Mouse (Mus musculus) stomach, embryonic 15.5 days (tissue): Measurements from ENCODE around the gene Angptl4. TPM values are rescaled to one million over a fixed set of nuclear protein-coding genes. Genes with fewer than 3 reads are reported as not detected.
A peak's percentile ranks its signal among the peaks of the same experiment; 100 is the strongest.

Source experiments
- ATAC-seq: fragments of 200-750 bp; cut with Nextera tagmentation; 2 replicates; pipeline ENCODE4 v1.8.0; 2017; ENCODE audit warnings: low read depth, moderate number of reproducible peaks, moderate TSS enrichment; ENCODE audit not compliant: insufficient read depth, low FRiP score
- H3K27ac ChIP-seq: fragments of 300-500 bp; sonication (generic); 2 replicates; pipeline ENCODE4 v1.5.1; 2015; ENCODE audit warnings: mild to moderate bottlenecking, inconsistent platforms
- H3K27me3 ChIP-seq: fragments of 300-500 bp; sonication (generic); replicated peaks from 2 replicates; pipeline ENCODE4 v1.6.1; 2015; ENCODE audit warnings: inconsistent platforms
- H3K36me3 ChIP-seq: fragments of 300-500 bp; sonication (generic); 2 replicates; pipeline ENCODE4 v1.6.1; 2015; ENCODE audit warnings: inconsistent platforms
- H3K4me1 ChIP-seq: fragments of 300-500 bp; sonication (generic); 2 replicates; pipeline ENCODE4 v1.6.1; 2015; ENCODE audit warnings: inconsistent platforms
- H3K4me2 ChIP-seq: fragments of 300-500 bp; sonication (generic); 2 replicates; pipeline ENCODE4 v1.6.1; 2015; ENCODE audit warnings: mild to moderate bottlenecking, inconsistent platforms
- H3K4me3 ChIP-seq: fragments of 300-500 bp; sonication (generic); replicated peaks from 2 replicates; pipeline ENCODE4 v1.5.1; 2015; ENCODE audit warnings: inconsistent platforms
- H3K9ac ChIP-seq: fragments of 300-500 bp; sonication (generic); 2 replicates; pipeline ENCODE4 v1.6.1; 2015; ENCODE audit warnings: inconsistent platforms
- H3K9me3 ChIP-seq: fragments of 300-500 bp; sonication (generic); 2 replicates; pipeline ENCODE4 v1.6.1; 2016; ENCODE audit warnings: inconsistent platforms
- WGBS: fragments of 180-500 bp; shearing (Covaris S2); methylation state at CpG from one replicate; pipeline ENCODE4 v1.1.7; 2015; 5-methylcytosine and 5-hydroxymethylcytosine counted together
- polyA plus RNA-seq: library from polyadenylated mRNA; unstranded; fragments of >200 nt; fragmentation: Nextera tagmentation; extraction: Ambion mirVana; gene quantifications from 2 replicates; pipeline ENCODE4 v1.2.1, GENCODE M21; 2015

The Angptl4 gene
- polyA plus RNA-seq, 1 experiment from 2014 or later = 22.6 TPM

DNA sequence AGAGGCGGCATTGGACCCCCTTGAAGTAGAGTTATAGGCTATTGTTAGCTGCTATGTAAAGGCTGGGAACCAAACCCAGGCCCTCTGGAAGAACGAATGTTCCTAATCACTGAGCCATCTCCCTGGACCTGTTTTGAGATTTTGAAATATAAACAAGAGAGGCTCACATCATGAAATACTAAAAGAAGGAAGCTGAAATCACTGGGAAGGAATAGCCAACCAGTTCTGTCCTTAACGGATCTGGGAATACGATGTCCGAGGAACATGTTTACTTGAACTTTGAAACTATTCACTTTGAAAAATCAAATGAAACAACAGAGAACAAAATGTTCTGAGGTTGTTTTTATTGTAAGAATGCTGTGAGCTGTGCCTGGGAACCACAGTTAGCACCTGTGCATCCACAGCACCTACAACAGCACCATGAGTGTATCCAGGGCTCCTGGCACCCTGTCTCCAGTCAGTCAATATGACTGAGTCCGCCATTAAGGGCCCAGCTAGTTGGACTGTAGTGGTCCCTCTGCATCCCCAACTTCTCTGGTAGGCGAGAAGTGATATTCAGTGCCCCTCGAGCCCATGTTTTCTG is 7.0 kb downstream of the Angptl4 start:
- Histone ChIP-seq H3K4me1 (peaks cover 14% of the 10 kb centered on the region), H3K9me3 (no peaks in the 10 kb centered on the region), H3K9ac (no peak overlapping the region), H3K36me3 (0 out of 2 replicates have a peak, but pooled peaks cover 3% of the 10 kb centered on the region), H3K4me3 (no peak overlapping the region), H3K27ac (no peak overlapping the region), H3K4me2 (no peak overlapping the region), H3K27me3 (no peaks in the 10 kb centered on the region)
- ATAC-seq = no peak
- WGBS = 89% methylated on average over 8 of the region's 8 CpGs

DNA sequence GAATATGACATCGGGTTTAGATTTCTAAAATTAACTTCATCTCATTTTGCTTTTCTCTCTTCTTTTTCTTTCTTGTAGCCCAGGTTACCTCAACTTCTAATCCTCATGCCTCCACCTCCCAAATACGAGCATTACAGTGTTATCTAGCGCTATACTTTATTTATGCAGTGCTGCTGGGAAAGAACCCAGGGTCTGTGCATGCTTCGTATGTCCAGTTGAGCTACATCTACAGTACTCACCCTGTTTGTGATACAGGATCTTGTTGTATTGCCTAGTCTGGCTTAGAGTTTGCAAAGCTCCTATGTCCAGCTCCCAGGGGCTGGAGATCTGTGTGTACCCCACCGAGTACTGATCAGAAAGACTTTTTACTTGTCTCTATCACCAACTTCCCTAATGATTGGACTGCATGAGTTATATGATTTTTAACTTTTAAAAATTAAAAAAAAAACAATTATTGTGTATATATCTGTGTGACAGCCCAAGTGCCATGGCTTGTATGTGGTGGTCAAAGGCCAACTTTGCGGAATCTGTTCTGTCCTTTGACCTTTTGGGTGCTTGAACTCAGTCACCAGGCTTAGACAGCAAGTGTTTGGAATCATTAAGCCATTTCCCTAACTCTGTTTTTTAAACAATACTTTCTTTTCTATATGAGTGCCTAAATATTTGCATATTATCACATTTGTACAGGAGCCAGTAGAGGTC is 7.6 kb downstream of the Angptl4 start:
- Histone ChIP-seq H3K36me3 (0 out of 2 replicates have a peak, but pooled peaks cover 3% of the 10 kb centered on the region), H3K9ac (no peak overlapping the region), H3K4me3 (no peak overlapping the region), H3K4me2 (no peak overlapping the region), H3K27me3 (no peaks in the 10 kb centered on the region), H3K4me1 (peaks cover 9% of the 10 kb centered on the region), H3K27ac (no peak overlapping the region), H3K9me3 (no peaks in the 10 kb centered on the region)
- ATAC-seq = no peak
- WGBS = 86% methylated on average over 6 of the region's 6 CpGs

DNA sequence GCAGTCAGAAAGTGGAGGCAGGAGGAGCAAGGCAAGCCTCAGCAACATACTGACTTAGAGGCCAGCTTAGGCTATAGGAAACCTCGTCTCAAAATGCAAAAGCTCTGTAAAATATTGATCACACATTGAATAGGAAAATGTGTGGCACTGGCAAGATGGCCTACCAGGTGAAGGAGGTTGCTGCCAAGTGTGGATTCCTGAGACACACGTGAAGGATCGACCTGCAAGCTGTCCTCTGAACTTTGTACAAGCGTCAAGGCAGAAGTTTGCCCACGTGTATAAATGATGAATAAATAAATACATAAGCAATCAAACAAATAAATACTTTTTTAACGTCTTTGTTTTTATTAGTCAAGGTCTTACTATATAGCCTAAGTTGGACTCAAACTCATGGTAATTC is 8.2 kb downstream of the Angptl4 start:
- Histone ChIP-seq H3K27me3 (no peaks in the 10 kb centered on the region), H3K4me1 (peaks cover 3% of the 10 kb centered on the region), H3K4me3 (no peak overlapping the region), H3K27ac (no peak overlapping the region), H3K4me2 (no peak overlapping the region), H3K36me3 (0 out of 2 replicates have a peak, but pooled peaks cover 3% of the 10 kb centered on the region), H3K9ac (no peak overlapping the region), H3K9me3 (no peaks in the 10 kb centered on the region)
- no peak for ATAC-seq
- 79% methylated on average over 6 of the region's 6 CpGs for WGBS

- H3K27ac ChIP-seq = no peak overlapping the region
- ATAC-seq = no peak
Measured at GRCm38 (mm10) chr17:33771617-33772016, 10.0 kb downstream of the Angptl4 start.

DNA sequence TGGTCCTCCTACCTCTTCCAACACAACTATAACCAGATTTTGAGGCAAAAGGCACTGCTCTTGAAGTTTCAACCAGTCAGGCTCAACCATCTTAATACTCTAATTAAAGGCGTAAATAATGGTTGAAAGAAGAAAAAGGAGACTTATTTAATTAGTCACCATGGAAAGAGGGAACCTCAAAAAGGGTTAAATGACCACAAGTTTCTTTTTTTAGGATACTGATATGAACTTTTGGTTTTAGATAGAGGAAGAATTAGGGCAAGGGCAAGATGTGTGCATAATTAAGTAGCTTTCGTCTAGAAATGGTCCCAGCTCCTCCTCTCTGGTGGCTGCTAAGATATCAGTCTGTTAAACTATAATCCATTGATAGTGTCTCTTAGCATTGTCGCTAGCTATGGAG is 15.2 kb downstream of the Angptl4 start:
- Histone ChIP-seq H3K36me3 (no peaks in the 10 kb centered on the region), H3K4me2 (no peak overlapping the region), H3K9me3 (no peaks in the 10 kb centered on the region), H3K27me3 (no peaks in the 10 kb centered on the region), H3K9ac (no peak overlapping the region), H3K4me3 (no peak overlapping the region), H3K27ac (no peak overlapping the region), H3K4me1 (no peaks in the 10 kb centered on the region)
- ATAC-seq = no peak
- WGBS = 65% methylated on average over 3 of the region's 3 CpGs

More at GRCm38 (mm10) chr17:33771617-33772016, 10.0 kb downstream of the Angptl4 start:
- H3K27me3 ChIP-seq = no peaks in the 10 kb centered on the region
- no peak overlapping the region for H3K9ac ChIP-seq
- no peak overlapping the region for H3K4me3 ChIP-seq
- 0 out of 2 replicates have a peak, but pooled peaks cover 3% of the 10 kb centered on the region for H3K36me3 ChIP-seq
- H3K4me2 ChIP-seq = no peak overlapping the region
- H3K9me3 ChIP-seq = no peaks in the 10 kb centered on the region
- WGBS = 91% methylated on average over 4 of the region's 4 CpGs
- H3K4me1 ChIP-seq = no peaks in the 10 kb centered on the region

DNA sequence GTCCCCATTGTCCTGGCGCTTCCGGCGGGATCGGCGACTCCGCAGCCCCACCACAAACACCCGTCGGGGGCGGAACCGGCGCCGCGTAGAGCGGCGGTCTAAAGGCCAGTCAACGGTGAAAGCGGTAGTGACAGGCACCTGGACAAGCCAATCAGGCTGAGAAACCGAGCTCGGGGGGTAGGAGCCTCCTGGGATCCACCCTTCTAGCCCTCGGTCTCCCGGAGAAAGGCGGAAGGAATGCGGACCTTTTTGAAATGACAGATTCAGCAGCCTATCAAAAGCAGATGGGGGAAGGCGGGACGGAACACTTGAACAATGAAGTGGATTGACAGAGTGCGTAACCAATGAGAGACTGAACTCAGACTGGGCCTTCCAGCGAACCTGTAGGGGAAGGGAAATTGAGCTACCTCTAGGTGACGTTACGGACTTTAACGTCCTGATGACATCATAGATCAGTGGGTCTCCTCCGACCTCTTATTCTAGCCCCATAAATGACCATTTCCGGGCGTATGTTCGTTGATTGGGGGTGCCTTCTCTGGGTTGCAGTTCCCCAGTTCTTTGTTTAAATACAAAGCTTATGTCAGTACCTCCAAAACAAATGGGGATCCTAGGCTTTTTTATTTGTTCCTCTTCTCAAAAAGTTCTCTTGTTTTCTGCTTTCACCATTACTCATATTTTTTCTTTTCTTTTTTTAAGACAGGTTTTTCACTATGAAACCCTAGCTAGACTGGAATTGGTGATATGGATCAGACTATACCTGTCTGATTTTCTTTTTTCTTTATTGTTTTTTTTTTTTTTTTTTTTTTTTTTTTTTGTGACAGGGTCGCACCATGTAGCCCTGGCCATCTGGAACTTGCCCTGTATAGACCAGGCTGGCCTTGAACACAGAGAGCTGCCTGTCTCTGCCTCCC is 21.1 kb downstream of the Angptl4 start, which contains the start of gene Rab11b:
Rab11b (minus strand) TSS at position 276 of the 911 bp plus-strand sequence.
- Histone ChIP-seq H3K27ac (peak within 1 kb of the TSS; percentile 100), H3K36me3 (no peaks in the 10 kb centered on the region), H3K4me3 (peak within 1 kb of the TSS; percentile 77), H3K4me1 (peaks cover 30% of the 10 kb centered on the region; the same call in 1 of the 2 replicates), H3K27me3 (no peaks in the 10 kb centered on the region), H3K9me3 (no peaks in the 10 kb centered on the region), H3K4me2 (peak within 1 kb of the TSS; percentile 75), H3K9ac (peak within 1 kb of the TSS; percentile 93)
- WGBS = 3% methylated on average over 35 of the region's 35 CpGs
- peak; percentile 98 for ATAC-seq

GRCm38 (mm10) chr17:33759767-33760254 is 21.8 kb downstream of the Angptl4 start:
- peaks cover 34% of the 10 kb centered on the region; the same call in 1 of the 2 replicates for H3K4me1 ChIP-seq
- H3K27ac ChIP-seq = peak overlapping the region; percentile 100
- WGBS = 1% methylated on average over 38 of the region's 38 CpGs
- ATAC-seq = peak; percentile 76
- H3K36me3 ChIP-seq = no peaks in the 10 kb centered on the region
- H3K4me2 ChIP-seq = peak overlapping the region; percentile 75
- H3K9me3 ChIP-seq = no peaks in the 10 kb centered on the region
- H3K4me3 ChIP-seq = peak overlapping the region; percentile 77
- peak overlapping the region; percentile 93 for H3K9ac ChIP-seq
- H3K27me3 ChIP-seq = no peaks in the 10 kb centered on the region

GRCm38 (mm10) chr17:33757231-33757630 is 24.4 kb downstream of the Angptl4 start:
- Histone ChIP-seq H3K4me2 (no peak overlapping the region), H3K27ac (no peak overlapping the region)

GRCm38 (mm10) chr17:33756108-33756790 is 25.4 kb downstream of the Angptl4 start:
- no peak overlapping the region for H3K27ac ChIP-seq
- H3K4me1 ChIP-seq = peaks cover 34% of the 10 kb centered on the region; the same call in 1 of the 2 replicates
- no peak overlapping the region; the same call in 1 of the 2 replicates for H3K4me2 ChIP-seq
- no peak overlapping the region for H3K9ac ChIP-seq
- 86% methylated on average over 3 of the region's 3 CpGs for WGBS
- H3K4me3 ChIP-seq = no peak overlapping the region
- H3K36me3 ChIP-seq = no peaks in the 10 kb centered on the region
- no peaks in the 10 kb centered on the region for H3K9me3 ChIP-seq
- no peak for ATAC-seq
- H3K27me3 ChIP-seq = no peaks in the 10 kb centered on the region

More at GRCm38 (mm10) chr17:33757231-33757630, 24.4 kb downstream of the Angptl4 start:
- no peak for ATAC-seq
- no peaks in the 10 kb centered on the region for H3K9me3 ChIP-seq
- WGBS = 69% methylated on average over 4 of the region's 4 CpGs
- H3K9ac ChIP-seq = no peak overlapping the region
- H3K36me3 ChIP-seq = no peaks in the 10 kb centered on the region
- no peaks in the 10 kb centered on the region for H3K27me3 ChIP-seq
- H3K4me3 ChIP-seq = no peak overlapping the region
- peaks cover 34% of the 10 kb centered on the region; the same call in 1 of the 2 replicates for H3K4me1 ChIP-seq

DNA sequence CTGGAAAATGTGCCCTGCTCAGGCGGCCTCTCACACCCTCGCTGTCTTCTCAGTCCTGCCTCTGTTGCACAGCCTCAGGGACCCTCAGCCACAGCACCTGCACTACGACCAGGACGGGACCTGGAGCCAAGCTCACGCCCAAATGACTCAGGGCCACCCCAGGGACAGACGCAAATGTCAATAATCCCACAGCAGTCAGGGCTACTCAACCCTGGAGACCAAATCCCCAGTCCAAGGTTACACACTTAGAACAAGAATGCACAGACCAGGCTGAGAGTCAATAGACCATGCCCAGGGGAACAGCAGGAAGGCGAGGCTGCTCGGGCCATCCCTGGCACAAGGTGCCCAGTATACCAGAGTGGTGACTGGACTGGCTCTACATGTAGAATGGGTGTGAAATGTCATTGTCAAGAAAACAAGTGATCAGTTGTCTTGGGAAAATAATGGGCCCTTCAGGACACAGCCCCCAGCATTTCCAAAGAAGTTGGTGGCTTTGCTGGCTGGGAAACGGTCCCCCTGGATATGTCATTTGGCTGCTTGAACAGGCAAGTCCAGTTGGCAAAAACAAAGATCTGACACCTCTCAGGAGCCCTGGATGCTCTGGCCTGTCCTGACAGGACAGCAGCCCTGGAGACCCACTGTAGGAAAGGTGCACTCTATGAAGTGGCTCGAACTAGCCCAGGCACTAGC is 26.1 kb downstream of the Angptl4 start:
- Histone ChIP-seq H3K27ac (0 out of 2 replicates have a peak overlapping the region, but pooled peaks have one; percentile 33), H3K4me1 (peaks cover 34% of the 10 kb centered on the region; the same call in 1 of the 2 replicates), H3K36me3 (no peaks in the 10 kb centered on the region), H3K4me2 (no peak overlapping the region; the same call in 1 of the 2 replicates), H3K4me3 (no peak overlapping the region), H3K9ac (no peak overlapping the region), H3K27me3 (no peaks in the 10 kb centered on the region), H3K9me3 (no peaks in the 10 kb centered on the region)
- 71% methylated on average over 10 of the region's 10 CpGs for WGBS
- no peak for ATAC-seq
